Mouse (Mus musculus): ENCODE data around the gene Chek2. TPM values are rescaled to one million over a fixed set of nuclear protein-coding genes. Genes with fewer than 3 reads are reported as not detected.
A peak's percentile ranks its signal among the peaks of the same experiment; 100 is the strongest.
"Not testable (repeated sequence)": the region's sequence is repeated elsewhere in the genome, so short reads cannot be mapped to it uniquely, and the experiment has no call there.

Gene Chek2
- polyA plus RNA-seq, 1 experiment from 2014 or later, result 52.7 TPM

DNA sequence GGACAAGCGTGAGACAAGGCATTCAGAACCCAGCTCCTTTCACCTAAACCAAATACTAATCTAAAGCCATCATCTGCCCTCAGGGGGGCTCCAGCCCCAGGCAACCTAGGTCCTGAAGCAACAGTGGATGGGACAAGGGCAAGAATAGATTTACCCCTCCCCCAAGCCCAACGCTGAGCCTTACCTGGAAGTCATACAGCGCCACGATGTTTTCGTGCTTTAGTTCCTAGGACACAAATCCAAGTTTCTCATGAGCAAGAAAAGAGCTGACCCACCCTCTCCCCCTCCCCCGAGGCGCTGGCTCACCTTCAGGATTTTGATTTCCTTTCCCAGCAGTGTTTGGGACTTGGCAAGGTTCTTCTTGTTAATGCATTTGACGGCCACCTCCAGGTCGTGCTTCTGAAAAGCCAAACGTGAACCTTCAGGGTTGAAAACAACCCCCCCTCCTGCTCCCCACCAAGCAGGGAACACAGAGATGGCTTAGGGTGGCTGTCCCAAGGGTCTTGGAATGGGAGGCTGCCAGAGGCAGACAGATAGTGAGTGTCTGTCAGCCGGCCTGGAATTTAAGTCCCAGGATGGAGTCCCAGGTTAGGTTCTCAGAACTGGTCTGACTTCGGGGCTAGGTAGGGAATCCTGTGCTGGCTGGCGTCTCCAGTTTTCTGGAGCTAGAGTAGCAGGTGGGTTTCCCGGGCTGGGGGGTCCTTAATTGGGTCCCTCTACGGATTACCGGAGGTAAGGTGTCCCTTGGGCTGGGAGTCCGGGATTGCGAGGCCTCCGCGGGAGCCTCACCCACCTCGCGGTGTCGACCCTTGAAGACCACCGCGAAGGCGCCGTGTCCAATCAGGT, 30.7 kb upstream of the Chek2 start:
- Histone ChIP-seq H3K36me3 (peaks cover 31% of the 10 kb centered on the region), H3K9me3 (replicated peaks) (no peaks in the 10 kb centered on the region), H3K9ac (peak overlapping the region; percentile 98), H3K4me1 (peaks cover 60% of the 10 kb centered on the region), H3K4me2 (peak overlapping the region; percentile 95), H3K27ac (peak overlapping the region; percentile 94), H3K4me3 (peak overlapping the region; percentile 90), H3K27me3 (replicated peaks) (no peaks in the 10 kb centered on the region)
- 2% methylated on average over 27 of the region's 27 CpGs for WGBS (ENCODE audit: insufficient replicate concordance)
- no peak for ATAC-seq

DNA sequence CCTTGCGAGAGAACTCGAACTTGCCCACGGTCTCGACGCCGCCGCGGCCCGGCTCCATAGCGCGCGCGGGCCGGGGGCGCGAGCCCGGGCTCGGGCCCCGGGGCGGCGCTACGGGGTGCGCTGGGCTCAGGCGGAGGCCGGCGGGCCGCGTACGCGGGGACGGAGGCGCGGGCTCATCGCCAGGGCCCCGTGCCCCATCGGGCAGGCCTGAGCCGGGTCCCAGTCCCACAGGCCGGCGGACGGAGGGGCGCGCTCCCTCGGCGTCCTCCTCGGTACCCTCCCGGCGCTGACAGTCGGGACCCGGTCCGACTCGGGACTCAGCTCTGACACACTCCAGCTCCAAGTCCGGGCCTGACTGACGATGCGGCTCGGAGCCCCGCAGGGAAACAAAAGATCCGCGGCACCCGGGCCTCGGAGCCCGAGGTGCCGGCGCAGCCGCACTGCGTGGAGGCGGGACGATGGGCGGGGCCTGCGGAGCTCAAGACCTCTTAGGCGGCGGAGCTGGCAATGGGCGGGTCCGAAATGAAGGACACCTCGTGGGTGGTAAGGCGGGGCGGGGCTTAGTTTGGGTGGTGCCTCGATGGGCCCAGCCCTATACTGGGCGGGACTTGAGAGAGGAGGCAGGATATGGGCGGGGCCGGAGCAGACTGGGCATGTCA, 30.0 kb upstream of the Chek2 start, which contains the start of gene Ulk1:
Ulk1 (minus strand) TSS at position 431 of the 659 bp plus-strand sequence.
- peaks cover 25% of the 10 kb centered on the region for H3K36me3 ChIP-seq
- H3K9me3 ChIP-seq (replicated peaks), result no peaks in the 10 kb centered on the region
- ATAC-seq, result peak; percentile 87
- H3K27me3 ChIP-seq (replicated peaks), result no peaks in the 10 kb centered on the region
- 1% methylated on average over 69 of the region's 80 CpGs for WGBS (ENCODE audit: insufficient replicate concordance)
- peak within 1 kb of the TSS; percentile 90 for H3K4me3 ChIP-seq
- peak within 1 kb of the TSS; percentile 98 for H3K9ac ChIP-seq
- peak within 1 kb of the TSS; percentile 94 for H3K27ac ChIP-seq
- peak within 1 kb of the TSS; percentile 95 for H3K4me2 ChIP-seq
- H3K4me1 ChIP-seq, result peaks cover 53% of the 10 kb centered on the region

DNA sequence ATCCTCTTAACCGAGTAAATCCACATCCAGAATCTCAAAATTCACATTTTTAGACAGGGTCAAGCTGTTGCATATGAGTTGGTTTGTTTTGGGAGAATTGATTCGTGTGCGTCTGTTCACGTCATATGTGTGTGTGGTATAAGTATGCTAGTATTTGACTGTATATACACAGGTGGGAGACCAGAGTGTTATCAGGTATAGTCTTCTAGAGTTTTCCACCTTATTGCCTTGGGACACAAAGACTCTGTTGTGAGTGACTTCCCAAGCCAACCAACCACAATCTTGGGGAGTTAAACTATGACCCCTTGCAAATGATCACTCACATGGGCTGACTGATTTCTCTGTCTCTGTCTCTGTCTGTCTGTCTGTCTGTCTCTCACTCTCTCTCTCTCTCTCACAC, 15.4 kb upstream of the Chek2 start:
- Histone ChIP-seq H3K9me3 (replicated peaks) (no peaks in the 10 kb centered on the region), H3K36me3 (peaks cover 16% of the 10 kb centered on the region), H3K27me3 (replicated peaks) (peaks cover 3% of the 10 kb centered on the region; the same call in 1 of the 2 replicates), H3K27ac (no peak overlapping the region), H3K4me1 (no peaks in the 10 kb centered on the region), H3K4me3 (no peak overlapping the region), H3K9ac (no peak overlapping the region), H3K4me2 (no peak overlapping the region)
- no peak for ATAC-seq
- WGBS (ENCODE audit: insufficient replicate concordance), result 76% methylated on average over 4 of the region's 4 CpGs

DNA sequence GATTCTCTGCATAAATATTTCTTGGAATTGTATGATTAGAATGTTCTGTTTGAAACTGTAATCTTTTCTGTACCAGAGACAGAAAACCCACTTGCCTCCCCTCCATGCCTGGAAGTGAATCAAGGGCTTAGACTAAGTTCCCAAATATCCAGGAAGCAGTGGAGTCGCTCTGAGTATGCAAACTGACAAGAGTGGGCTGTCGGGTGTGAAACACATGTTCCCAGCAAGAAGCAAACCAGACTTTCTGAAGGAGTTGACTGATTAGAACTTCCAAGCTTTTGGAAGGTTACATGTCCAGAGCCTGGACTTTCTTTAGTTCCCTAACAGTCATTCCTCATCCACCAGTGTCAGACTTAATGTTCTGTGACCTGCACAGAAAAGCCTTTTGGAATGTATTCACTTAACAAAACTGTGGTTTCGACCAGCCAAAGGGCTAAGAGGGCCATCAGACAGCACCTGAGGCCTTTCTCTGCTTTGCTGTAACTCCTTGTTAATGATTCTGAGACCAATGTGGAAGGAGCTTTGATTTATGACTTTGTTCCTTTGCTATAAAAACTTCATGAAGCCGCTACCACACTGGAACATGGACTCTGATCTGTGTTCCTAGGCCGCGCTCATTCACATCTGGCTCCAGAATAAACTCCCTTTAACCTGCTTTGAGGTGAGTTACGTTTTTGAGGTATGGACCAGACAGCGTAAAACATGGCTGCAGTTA, 12.8 kb upstream of the Chek2 start:
- no peak for ATAC-seq
- Histone ChIP-seq H3K4me3 (no peak overlapping the region), H3K4me1 (no peaks in the 10 kb centered on the region), H3K36me3 (peaks cover 36% of the 10 kb centered on the region), H3K9me3 (replicated peaks) (no peaks in the 10 kb centered on the region), H3K9ac (no peak overlapping the region), H3K27me3 (replicated peaks) (peaks cover 3% of the 10 kb centered on the region; the same call in 1 of the 2 replicates), H3K4me2 (no peak overlapping the region), H3K27ac (no peak overlapping the region)
- 80% methylated on average over 8 of the region's 8 CpGs for WGBS (ENCODE audit: insufficient replicate concordance)

DNA sequence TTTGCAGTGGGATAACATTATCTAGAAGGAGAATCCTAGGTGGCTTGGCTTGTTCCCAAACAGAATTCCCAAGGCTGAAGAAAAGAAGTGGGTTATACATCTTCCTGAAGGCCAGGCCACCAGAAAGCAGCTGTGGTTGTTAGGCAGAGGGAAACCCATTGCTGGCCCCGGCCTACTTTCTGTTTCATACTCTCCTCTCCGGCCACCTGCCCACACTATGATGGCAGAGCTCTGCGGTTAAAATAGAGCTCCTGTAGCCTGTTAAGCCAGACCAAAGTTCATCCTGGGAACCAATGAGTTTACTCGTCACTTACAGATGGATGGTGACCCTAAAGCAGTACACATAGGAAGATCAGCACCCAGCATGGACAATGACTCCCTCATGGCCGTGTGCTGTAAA, 12.2 kb upstream of the Chek2 start:
- 82% methylated on average over 5 of the region's 5 CpGs for WGBS (ENCODE audit: insufficient replicate concordance)
- ATAC-seq, result no peak
- no peak overlapping the region for H3K4me3 ChIP-seq
- H3K9me3 ChIP-seq (replicated peaks), result no peaks in the 10 kb centered on the region
- H3K27ac ChIP-seq, result no peak overlapping the region
- peaks cover 43% of the 10 kb centered on the region for H3K36me3 ChIP-seq
- H3K9ac ChIP-seq, result no peak overlapping the region
- H3K4me2 ChIP-seq, result no peak overlapping the region
- no peaks in the 10 kb centered on the region for H3K4me1 ChIP-seq
- H3K27me3 ChIP-seq (replicated peaks), result 0 out of 2 replicates have a peak, but pooled peaks cover 2% of the 10 kb centered on the region

DNA sequence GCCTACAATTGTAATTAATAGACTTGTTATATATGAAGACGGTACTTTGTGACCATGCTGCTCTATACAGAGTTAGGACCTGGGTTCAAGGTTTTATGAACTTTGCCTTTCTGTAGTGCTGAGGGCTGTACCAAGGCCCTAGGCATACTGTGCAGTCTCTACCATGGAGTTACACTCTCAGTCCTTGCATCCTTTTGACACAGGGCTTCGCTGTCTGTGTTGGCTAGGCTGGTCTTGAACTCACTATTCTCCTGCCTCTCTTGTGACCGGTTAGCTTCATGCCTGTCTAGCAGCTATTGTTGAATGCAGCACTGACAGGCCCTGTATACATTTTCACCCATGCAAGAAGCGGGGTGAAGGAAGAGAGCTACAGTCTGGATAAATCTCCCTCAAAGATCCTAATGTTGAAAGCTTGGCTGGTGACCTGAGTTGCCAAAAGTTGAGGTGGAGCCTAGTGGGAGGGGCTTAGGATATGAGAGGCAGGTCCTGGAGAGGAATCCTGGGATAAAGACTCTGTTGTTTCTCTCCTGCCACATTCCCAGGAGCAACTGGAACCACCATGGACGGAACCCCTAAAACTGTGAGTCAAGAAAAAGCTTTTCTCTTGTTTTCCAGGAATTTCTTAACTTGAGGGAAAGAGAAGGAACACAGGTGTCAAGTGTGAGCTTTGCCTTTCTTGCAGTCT, 8.6 kb upstream of the Chek2 start:
- ATAC-seq, result no peak

DNA sequence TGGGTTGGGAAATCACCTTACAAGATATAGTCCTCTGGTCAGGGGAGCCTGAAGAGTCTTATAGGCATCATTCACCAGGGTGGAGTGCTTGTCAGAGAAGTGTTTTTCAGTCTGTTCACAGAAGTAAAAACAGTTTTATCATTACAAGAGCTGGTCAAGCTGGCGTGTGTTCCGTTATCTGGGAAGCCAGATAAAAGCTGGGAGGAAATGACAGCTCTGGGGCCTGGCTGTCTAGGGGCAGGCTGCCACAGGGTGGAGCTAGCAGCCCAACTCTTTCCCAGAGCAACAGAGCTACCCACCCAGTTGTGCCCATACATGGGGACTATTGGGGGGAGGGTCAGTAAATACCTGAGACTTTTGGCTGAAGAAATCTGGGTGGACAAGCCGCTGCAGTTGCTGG, 3.8 kb upstream of the Chek2 start:
- ATAC-seq, result peak; percentile 82
- Histone ChIP-seq H3K4me1 (peaks cover 64% of the 10 kb centered on the region), H3K9me3 (replicated peaks) (no peaks in the 10 kb centered on the region), H3K27me3 (replicated peaks) (no peaks in the 10 kb centered on the region), H3K27ac (peak overlapping the region; percentile 98), H3K4me2 (peak overlapping the region; percentile 67), H3K4me3 (peak overlapping the region; percentile 46), H3K9ac (peak overlapping the region; percentile 66), H3K36me3 (peaks cover 41% of the 10 kb centered on the region)
- 3% methylated on average over 3 of the region's 3 CpGs for WGBS (ENCODE audit: insufficient replicate concordance)

More for the DNA sequence above, 8.6 kb upstream of the Chek2 start:
- no peak overlapping the region for H3K4me2 ChIP-seq
- no peak overlapping the region for H3K9ac ChIP-seq
- H3K4me3 ChIP-seq, result no peak overlapping the region
- H3K27ac ChIP-seq, result no peak overlapping the region
- no peaks in the 10 kb centered on the region for H3K27me3 ChIP-seq (replicated peaks)
- H3K9me3 ChIP-seq (replicated peaks), result no peaks in the 10 kb centered on the region
- 84% methylated on average over 5 of the region's 5 CpGs for WGBS (ENCODE audit: insufficient replicate concordance)
- H3K4me1 ChIP-seq, result peaks cover 30% of the 10 kb centered on the region
- peaks cover 65% of the 10 kb centered on the region for H3K36me3 ChIP-seq

DNA sequence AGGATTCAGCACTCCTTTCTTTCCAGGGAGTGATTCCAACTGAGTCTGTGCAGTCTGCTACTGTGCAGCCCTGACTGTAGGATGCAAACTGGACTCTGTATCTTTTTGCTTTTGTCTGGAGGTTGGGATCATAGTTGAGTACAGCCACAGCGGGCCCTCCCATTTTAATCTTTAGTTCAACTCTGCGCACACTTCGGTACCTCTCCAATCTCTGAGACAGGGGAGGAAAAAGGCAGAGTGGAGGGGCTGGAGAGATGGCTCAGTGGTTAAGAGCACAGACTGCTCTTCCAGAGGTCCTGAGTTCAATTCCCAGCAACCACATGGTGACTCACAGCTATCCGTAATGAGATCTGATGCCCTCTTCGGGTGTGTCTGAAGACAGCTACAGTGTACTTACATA, 1.8 kb upstream of the Chek2 start:
- Histone ChIP-seq H3K4me2 (peak overlapping the region; percentile 67), H3K9ac (peak overlapping the region; percentile 92)

DNA sequence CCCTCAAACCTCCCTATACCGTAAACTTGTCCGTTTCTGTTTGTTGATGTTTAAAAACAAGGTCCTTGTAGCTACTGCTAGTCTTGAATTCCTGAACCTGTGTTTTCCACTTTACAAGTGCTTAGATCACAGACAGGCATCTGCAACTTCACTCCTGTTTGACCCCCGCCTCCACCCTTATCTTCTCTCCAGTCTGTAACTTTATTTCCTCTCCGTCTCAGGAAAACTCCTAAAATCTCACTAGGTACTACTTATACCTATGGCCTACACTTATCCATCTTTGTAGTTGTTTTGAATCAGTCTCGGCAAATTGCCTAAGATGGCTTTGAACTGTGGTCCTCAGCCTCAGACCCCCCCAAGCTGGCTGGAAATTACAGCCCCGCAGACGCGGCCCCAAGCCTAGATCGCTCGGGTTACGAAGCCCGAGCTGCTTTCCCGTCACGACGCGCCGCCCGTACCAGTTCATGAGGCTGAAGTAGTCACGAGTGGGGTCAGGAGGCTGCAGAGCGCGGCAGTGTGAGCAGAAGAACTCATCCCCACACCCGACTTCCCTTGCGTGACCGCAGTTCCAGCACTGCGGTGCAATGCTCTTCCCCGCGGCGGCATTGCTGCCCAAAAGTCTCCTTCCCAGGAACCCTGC, 621 bp upstream of the Chek2 start:
- H3K4me2 ChIP-seq, result peak overlapping the region; percentile 67
- no peaks in the 10 kb centered on the region for H3K9me3 ChIP-seq (replicated peaks)
- H3K27me3 ChIP-seq (replicated peaks), result no peaks in the 10 kb centered on the region
- H3K36me3 ChIP-seq, result peaks cover 41% of the 10 kb centered on the region
- H3K4me3 ChIP-seq, result peak overlapping the region; percentile 85
- ATAC-seq, result peak; percentile 23
- H3K9ac ChIP-seq, result peak overlapping the region; percentile 92
- H3K27ac ChIP-seq, result peak overlapping the region; percentile 98
- peaks cover 81% of the 10 kb centered on the region for H3K4me1 ChIP-seq
- whole genome bisulfite sequencing (ENCODE audit: insufficient replicate concordance), result 2% methylated on average over 28 of the region's 28 CpGs

More for the DNA sequence above, 1.8 kb upstream of the Chek2 start:
- not testable (repeated sequence) for ATAC-seq; H3K9me3 ChIP-seq (replicated peaks); H3K27me3 ChIP-seq (replicated peaks)
- Histone ChIP-seq H3K36me3 (peaks cover 41% of the 10 kb centered on the region), H3K4me1 (peaks cover 84% of the 10 kb centered on the region), H3K27ac (peak overlapping the region; percentile 98), H3K4me3 (peak overlapping the region; percentile 85)
- 21% methylated on average over 5 of the region's 5 CpGs for WGBS (ENCODE audit: insufficient replicate concordance)

DNA sequence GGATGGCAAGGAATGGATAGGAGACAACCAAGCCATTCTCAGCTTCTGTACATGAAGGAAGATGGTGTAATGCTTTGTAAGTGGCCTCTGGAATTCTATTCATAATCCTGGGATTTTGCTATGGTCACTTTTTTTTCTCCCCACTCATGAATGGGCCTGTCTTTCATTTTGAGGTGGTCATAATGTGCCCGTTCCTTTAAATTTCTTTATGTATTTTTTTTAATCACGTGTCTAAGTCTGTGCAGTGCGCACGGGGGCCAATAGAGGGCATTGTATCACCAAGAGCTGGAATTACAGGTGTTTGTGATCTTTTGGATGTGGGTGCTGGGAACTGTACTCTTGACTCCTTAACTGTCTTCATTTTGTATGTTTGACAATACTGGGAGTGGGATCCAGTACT, 686 bp downstream of the Chek2 start:
- H3K9me3 ChIP-seq (replicated peaks), result no peaks in the 10 kb centered on the region
- H3K4me3 ChIP-seq, result peak overlapping the region; percentile 85
- H3K27ac ChIP-seq, result peak overlapping the region; percentile 93
- no peaks in the 10 kb centered on the region for H3K27me3 ChIP-seq (replicated peaks)
- H3K4me2 ChIP-seq, result peak overlapping the region; percentile 81
- 3% methylated on average over 4 of the region's 4 CpGs for WGBS (ENCODE audit: insufficient replicate concordance)
- peaks cover 71% of the 10 kb centered on the region for H3K4me1 ChIP-seq
- peaks cover 47% of the 10 kb centered on the region for H3K36me3 ChIP-seq
- ATAC-seq, result no peak
- peak overlapping the region; percentile 84 for H3K9ac ChIP-seq
